Mouse (Mus musculus): ENCODE results near the gene Kat6b.

Gene Kat6b

GRCm38 (mm10) chr14:21558440-21559131 is 77.4 kb downstream of the Kat6b start:
- DNase-seq (ENCODE audit: extremely low read depth, insufficient read length, low spot score) = no peak

- peak; percentile 17 for DNase-seq (ENCODE audit: extremely low read depth, insufficient read length, low spot score)
These were observed 78.2 kb downstream of the Kat6b start for GRCm38 (mm10) chr14:21559447-21559846.

- DNase-seq (ENCODE audit: extremely low read depth, insufficient read length, low spot score) = no peak
These were observed 79.4 kb downstream of the Kat6b start for GRCm38 (mm10) chr14:21560481-21561209.

GRCm38 (mm10) chr14:21561396-21562065 is 80.3 kb downstream of the Kat6b start:
- DNase-seq (ENCODE audit: extremely low read depth, insufficient read length, low spot score) = no peak

- DNase-seq (ENCODE audit: extremely low read depth, insufficient read length, low spot score) = no peak
These were observed 82.4 kb downstream of the Kat6b start for GRCm38 (mm10) chr14:21563584-21564118.

- no peak for DNase-seq (ENCODE audit: extremely low read depth, insufficient read length, low spot score)
These were observed 84.5 kb downstream of the Kat6b start for GRCm38 (mm10) chr14:21565541-21566353.

- DNase-seq (ENCODE audit: extremely low read depth, insufficient read length, low spot score) = no peak
These were observed 86.2 kb downstream of the Kat6b start for GRCm38 (mm10) chr14:21567293-21567984.

- no peak for DNase-seq (ENCODE audit: extremely low read depth, insufficient read length, low spot score)
These were observed 87.6 kb downstream of the Kat6b start for GRCm38 (mm10) chr14:21568821-21569220.

GRCm38 (mm10) chr14:21574686-21575309 is 93.6 kb downstream of the Kat6b start:
- no peak for DNase-seq (ENCODE audit: extremely low read depth, insufficient read length, low spot score)

- no peak for DNase-seq (ENCODE audit: extremely low read depth, insufficient read length, low spot score)
These were observed 95.6 kb downstream of the Kat6b start for GRCm38 (mm10) chr14:21576867-21577266.

- DNase-seq (ENCODE audit: extremely low read depth, insufficient read length, low spot score) = no peak
These were observed 100.0 kb downstream of the Kat6b start for GRCm38 (mm10) chr14:21581198-21581597.

- no peak for DNase-seq (ENCODE audit: extremely low read depth, insufficient read length, low spot score)
These were observed 101.1 kb downstream of the Kat6b start for GRCm38 (mm10) chr14:21582301-21582700.

GRCm38 (mm10) chr14:21583051-21583450 is 101.8 kb downstream of the Kat6b start:
- DNase-seq (ENCODE audit: extremely low read depth, insufficient read length, low spot score) = no peak

GRCm38 (mm10) chr14:21583868-21584267 is 102.6 kb downstream of the Kat6b start:
- no peak for DNase-seq (ENCODE audit: extremely low read depth, insufficient read length, low spot score)

- no peak for DNase-seq (ENCODE audit: extremely low read depth, insufficient read length, low spot score)
These were observed 103.4 kb downstream of the Kat6b start for GRCm38 (mm10) chr14:21584468-21585135.

- DNase-seq (ENCODE audit: extremely low read depth, insufficient read length, low spot score) = no peak
These were observed 104.4 kb downstream of the Kat6b start for GRCm38 (mm10) chr14:21585491-21586251.

GRCm38 (mm10) chr14:21586481-21587118 is 105.4 kb downstream of the Kat6b start:
- no peak for DNase-seq (ENCODE audit: extremely low read depth, insufficient read length, low spot score)

GRCm38 (mm10) chr14:21587931-21588330 is 106.7 kb downstream of the Kat6b start:
- no peak for DNase-seq (ENCODE audit: extremely low read depth, insufficient read length, low spot score)
